In genomic region chr11:118182353-118182752, GRCm38 (mm10) we compare ENCODE assay signal across 15 mouse cellular contexts. TPM values are rescaled to one million over a fixed set of nuclear protein-coding genes. Genes with fewer than 3 reads are reported as not detected.
DNase-seq lines count a peak whose midpoint lies in the region; ATAC-seq and TF ChIP-seq lines count a peak whose summit lies in the region.
"Had no signal": no experiment of that assay in that cellular context is flagged by ENCODE, and none has a peak within 500 bp of the region (broad histone marks: within the 10 kb centered on the region; RNA-seq: fewer than 3 reads in every experiment).

No protein-coding gene starts in this region.

- intact Hi-C loops in heart, postnatal 36 days (cut with DNase I), result loop anchor here (5.0 kb wide), 1 partner anchor 35 kb away; no protein-coding TSS in a partner anchor
- intact Hi-C loops in heart, postnatal 10 days (cut with DNase I), result no loop called here

- H3K27ac ChIP-seq in heart, embryonic 11.5 days (ENCODE audit: low read depth, low read length), result peak overlapping the region; percentile 18; the same call in 1 of the 2 replicates
- H3K27ac ChIP-seq in heart, embryonic 16.5 days (ENCODE audit: low read length), result 0 out of 2 replicates have a peak overlapping the region, but pooled peaks have one; percentile 41
- peak overlapping the region; percentile 84 for H3K27ac ChIP-seq in olfactory bulb, adult 2 months (ENCODE audit: insufficient read depth, low read depth, low read length)
- H3K27ac ChIP-seq: embryonic facial prominence, embryonic 10.5 days; forebrain, embryonic 13.5 days; hindbrain, embryonic 13.5 days; hindbrain, postnatal 0 days had no signal

- no peak for TF ChIP-seq CTCF in olfactory bulb, adult 2 months (IDR thresholded peaks at IDR 0.05; ENCODE audit: insufficient read depth, low read depth, low read length)

- no peaks in the 10 kb centered on the region for H3K9me3 ChIP-seq in heart, embryonic 11.5 days (replicated peaks; ENCODE audit: control insufficient read depth, low read length)
- no peaks in the 10 kb centered on the region for H3K9me3 ChIP-seq in heart, embryonic 16.5 days (replicated peaks; ENCODE audit: control insufficient read depth, low read length)
- H3K9me3 ChIP-seq: embryonic facial prominence, embryonic 10.5 days; forebrain, embryonic 13.5 days; hindbrain, embryonic 13.5 days had no signal

- peaks cover 13% of the 10 kb centered on the region for H3K36me3 ChIP-seq in heart, embryonic 11.5 days (ENCODE audit: control insufficient read depth, insufficient read depth, low read length)
- peaks cover 60% of the 10 kb centered on the region for H3K36me3 ChIP-seq in heart, embryonic 16.5 days (ENCODE audit: control insufficient read depth, insufficient read depth)

- H3K27me3 ChIP-seq in heart, embryonic 11.5 days (ENCODE audit: control insufficient read depth, insufficient read depth, low read length), result no peaks in the 10 kb centered on the region
- no peaks in the 10 kb centered on the region for H3K27me3 ChIP-seq in heart, embryonic 16.5 days (ENCODE audit: control insufficient read depth, insufficient read depth, low read length)
- H3K27me3 ChIP-seq: forebrain, embryonic 13.5 days; hindbrain, embryonic 13.5 days had no signal

- no peak for ATAC-seq in heart, embryonic 11.5 days (replicated peaks; ENCODE audit: insufficient number of reproducible peaks, low FRiP score, low TSS enrichment)
- no peak for ATAC-seq in heart, embryonic 16.5 days (replicated peaks; ENCODE audit: extremely low read depth, insufficient read depth, low FRiP score)
- ATAC-seq: forebrain, embryonic 13.5 days; hindbrain, postnatal 0 days had no signal

- no peak overlapping the region for H3K9ac ChIP-seq in heart, embryonic 11.5 days (ENCODE audit: low read depth, low read length)
- no peak overlapping the region for H3K9ac ChIP-seq in heart, embryonic 16.5 days (ENCODE audit: low read length)
- H3K9ac ChIP-seq: forebrain, embryonic 13.5 days; hindbrain, embryonic 13.5 days had no signal

- WGBS in heart, embryonic 11.5 days (ENCODE audit: insufficient replicate concordance), result 79% methylated on average over 4 of the region's 4 CpGs
- WGBS in heart, embryonic 16.5 days, result 79% methylated on average over 4 of the region's 4 CpGs
- WGBS in olfactory bulb, adult 2 months, result 47% methylated on average over 4 of the region's 4 CpGs

- no peak for DNase-seq in heart, postnatal 36 days
- no peak for DNase-seq in heart, postnatal 10 days
- peak; percentile 64 for DNase-seq in brain, adult 2 months (ENCODE audit: low read depth, low spot score)
- DNase-seq: adrenal gland, adult 2 months; adrenal gland, postnatal 25 days; cerebellum, postnatal 10 days; gastrocnemius, postnatal 14 days; kidney, adult 11 months had no signal

- H3K4me2 ChIP-seq in heart, embryonic 11.5 days, result no peak overlapping the region
- H3K4me2 ChIP-seq in heart, embryonic 16.5 days (ENCODE audit: low read depth, low read length), result no peak overlapping the region
- H3K4me2 ChIP-seq: forebrain, embryonic 13.5 days; hindbrain, embryonic 13.5 days had no signal

- peaks cover 28% of the 10 kb centered on the region for H3K4me1 ChIP-seq in heart, embryonic 11.5 days (ENCODE audit: control insufficient read depth, insufficient read depth, low read length)
- peaks cover 22% of the 10 kb centered on the region for H3K4me1 ChIP-seq in heart, embryonic 16.5 days (ENCODE audit: control insufficient read depth, insufficient read depth, low read length)
- H3K4me1 ChIP-seq in olfactory bulb, adult 2 months (ENCODE audit: control insufficient read depth, insufficient read depth, low read length), result peaks cover 13% of the 10 kb centered on the region
- H3K4me1 ChIP-seq: forebrain, embryonic 13.5 days; hindbrain, embryonic 13.5 days had no signal

- H3K4me3 ChIP-seq in heart, embryonic 11.5 days (ENCODE audit: low read depth, low read length), result no peak overlapping the region
- H3K4me3 ChIP-seq in heart, embryonic 16.5 days (ENCODE audit: low read length), result no peak overlapping the region
- no peak overlapping the region for H3K4me3 ChIP-seq in olfactory bulb, adult 2 months (ENCODE audit: insufficient read depth, low read depth, low read length)
- H3K4me3 ChIP-seq: embryonic facial prominence, embryonic 10.5 days; forebrain, embryonic 13.5 days; hindbrain, embryonic 13.5 days had no signal

- no peak for TF ChIP-seq POLR2A in olfactory bulb, adult 2 months (IDR thresholded peaks at IDR 0.05; ENCODE audit: insufficient read depth, low read depth, low read length)

RNA-seq across cellular contexts. Expression of gene Dnah17, which starts 51.9 kb away (rescaled TPM):
- 0.04 and 0.20 TPM in 2 replicates for polyA plus RNA-seq in heart, embryonic 11.5 days (2014; fragmentation: Nextera tagmentation; extraction: Ambion mirVana)
- total RNA-seq in heart, postnatal 36 days (2021), result under 1 TPM; 0.06 to 0.14 TPM
- 0.07 and 0.09 TPM in 2 replicates for polyA plus RNA-seq in heart, embryonic 16.5 days (2015; fragmentation: Nextera tagmentation; extraction: Ambion mirVana)
- under 1 TPM; 0.12 TPM for total RNA-seq in heart, postnatal 10 days (2021)
- polyA plus RNA-seq in olfactory bulb, adult 2 months (2012; ENCODE audit: insufficient read depth, insufficient read length, low replicate concordance, missing spikeins), result not detected in 2 replicates
- total RNA-seq: hindbrain, postnatal 0 days had no signal

Comparison
In these comparisons a context has a peak if more than half of its experiments do, and no peak if none do; other contexts are left out.
1. H3K27ac ChIP-seq: peak in every context shown above with its lines; median percentile 84 in olfactory bulb, adult 2 months; 41 in heart, embryonic 16.5 days; 18 in heart, embryonic 11.5 days.